Mouse (Mus musculus) cerebellum, postnatal 36 days (tissue): Measurements from ENCODE around the gene Sart1.
"Not testable (repeated sequence)": the region's sequence is repeated elsewhere in the genome, so short reads cannot be mapped to it uniquely, and the experiment has no call there.

Source experiments
- DNase-seq, 2 experiments: peaks; one replicate each; pipeline ENCODE4 v3.0.0; 2021 to 2022; ENCODE audit warnings: mixed read lengths in 2 of 2

Sart1 gene

DNA sequence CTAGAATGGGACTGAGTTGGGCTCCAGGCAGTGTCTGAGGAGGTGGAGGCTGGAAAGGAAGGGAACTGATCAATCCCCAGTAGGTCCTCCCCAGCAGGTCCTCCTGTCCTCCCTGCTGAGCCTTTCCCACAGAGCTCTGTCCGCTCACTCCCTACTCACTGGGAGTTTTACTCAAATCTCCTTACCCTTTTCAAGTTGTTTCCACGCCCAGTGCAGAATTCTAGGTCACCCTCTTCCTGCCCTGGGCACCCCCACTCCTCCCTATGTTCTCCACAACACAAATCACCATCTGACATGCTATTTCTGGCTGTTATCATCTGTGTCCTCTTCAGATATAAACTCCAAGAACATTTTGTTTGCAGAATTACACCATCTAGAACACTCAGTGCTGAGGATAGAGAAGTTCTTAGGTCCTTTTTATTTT, 26.0 kb upstream of the Sart1 start:
- no peak for DNase-seq

- DNase-seq: no peak
These were observed 25.3 kb upstream of the Sart1 start for GRCm38 (mm10) chr19:5413840-5414239.

GRCm38 (mm10) chr19:5411961-5412360, 23.5 kb upstream of the Sart1 start:
- DNase-seq: no peak

DNA sequence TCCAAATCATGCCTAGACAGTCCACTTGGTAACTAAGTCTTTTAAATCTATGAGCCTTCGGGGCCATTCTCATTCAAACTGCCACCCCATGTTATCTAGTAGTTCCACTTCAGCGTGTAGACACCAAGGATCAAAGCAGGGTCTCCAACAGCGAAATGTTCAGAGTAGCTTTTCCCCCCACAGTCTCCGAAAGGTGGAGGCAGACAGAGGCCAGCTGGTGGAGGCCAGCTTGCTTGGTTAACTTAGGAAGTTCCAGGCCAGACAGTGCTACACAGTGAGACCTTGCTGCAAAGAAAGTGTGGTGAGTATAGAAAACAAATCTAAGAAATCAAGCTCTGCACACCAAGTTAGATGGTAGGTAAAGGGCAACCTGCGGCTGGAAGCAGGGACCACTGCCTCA, 22.1 kb upstream of the Sart1 start:
- DNase-seq: no peak

GRCm38 (mm10) chr19:5409068-5409467, 20.6 kb upstream of the Sart1 start:
- no peak for DNase-seq

DNA sequence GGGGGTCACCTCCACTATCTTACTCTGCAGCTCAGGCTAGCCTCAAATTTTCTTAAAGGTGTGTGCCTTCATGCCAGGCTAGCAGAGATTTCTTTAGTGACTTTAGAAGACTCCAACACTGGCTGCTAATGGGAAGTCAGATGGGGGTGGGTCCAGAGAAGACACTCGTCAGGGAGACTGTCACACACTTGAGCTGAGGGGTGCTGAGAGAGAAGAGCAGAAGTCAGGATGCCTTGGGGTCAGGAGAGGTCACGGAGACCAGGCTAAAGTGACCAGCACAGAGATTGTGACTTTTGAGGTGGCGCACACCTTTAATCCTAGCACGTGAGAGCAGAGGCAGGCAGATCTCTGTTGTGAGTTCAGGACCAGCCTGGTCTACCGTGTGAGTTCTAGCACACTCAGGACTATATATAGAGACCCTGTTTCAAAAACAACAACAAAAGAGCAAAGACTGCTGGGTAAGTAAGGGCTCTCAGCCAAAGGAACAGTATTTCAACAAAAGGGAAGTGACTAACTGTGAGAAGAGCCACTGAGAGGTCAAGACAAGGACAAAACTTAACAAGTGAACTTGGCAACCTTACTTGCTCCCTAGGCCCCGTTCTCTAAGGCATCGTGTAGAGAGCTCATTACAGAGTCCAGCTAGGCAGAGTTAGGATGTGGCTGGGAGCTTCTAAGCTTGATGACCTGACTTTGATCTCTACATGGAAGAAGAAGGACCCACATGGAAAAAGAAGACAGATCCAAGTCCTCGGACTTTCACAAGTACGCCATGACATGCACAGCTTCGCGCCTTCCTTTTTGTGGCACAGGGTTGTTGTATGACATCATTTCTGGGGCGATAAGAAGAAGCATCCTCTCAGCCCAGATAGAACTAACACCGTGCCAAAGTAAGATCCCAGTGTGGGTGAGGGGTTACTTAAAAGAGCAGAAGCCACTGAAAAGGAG, 19.8 kb upstream of the Sart1 start:
- no peak for DNase-seq

- DNase-seq: peak; percentile 70 to 71
These were observed 18.6 kb upstream of the Sart1 start for GRCm38 (mm10) chr19:5407133-5407532.

GRCm38 (mm10) chr19:5406531-5407126, 18.1 kb upstream of the Sart1 start:
- DNase-seq: peak; percentile 56 to 57

- DNase-seq: no peak
These were observed 17.4 kb upstream of the Sart1 start for GRCm38 (mm10) chr19:5405924-5406323.

GRCm38 (mm10) chr19:5402293-5402692, 13.8 kb upstream of the Sart1 start, which contains the start of gene Tsga10ip:
Tsga10ip (minus strand) TSS chr19:5402526.
- DNase-seq: no peak

DNA sequence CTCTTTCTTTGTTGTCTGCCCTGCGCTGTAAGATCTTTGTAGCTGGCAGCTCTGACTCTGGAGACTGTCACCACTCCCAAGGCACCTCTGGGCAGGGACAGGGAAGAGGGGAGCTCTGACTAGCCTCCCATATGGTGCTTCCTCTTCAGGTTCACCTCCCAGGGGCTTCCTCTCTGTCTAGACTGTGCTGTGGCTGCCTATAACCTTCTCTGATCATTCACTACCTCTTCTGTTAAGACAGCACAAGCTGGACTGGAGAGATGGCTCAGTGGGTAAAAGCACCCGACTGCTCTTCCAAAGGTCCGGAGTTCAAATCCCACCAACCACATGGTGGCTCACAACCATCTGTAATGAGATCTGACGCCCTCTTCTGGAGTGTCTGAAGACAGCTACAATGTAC, 12.6 kb upstream of the Sart1 start:
- not testable (repeated sequence) for DNase-seq

GRCm38 (mm10) chr19:5395371-5395770, 6.9 kb upstream of the Sart1 start:
- DNase-seq: no peak

DNA sequence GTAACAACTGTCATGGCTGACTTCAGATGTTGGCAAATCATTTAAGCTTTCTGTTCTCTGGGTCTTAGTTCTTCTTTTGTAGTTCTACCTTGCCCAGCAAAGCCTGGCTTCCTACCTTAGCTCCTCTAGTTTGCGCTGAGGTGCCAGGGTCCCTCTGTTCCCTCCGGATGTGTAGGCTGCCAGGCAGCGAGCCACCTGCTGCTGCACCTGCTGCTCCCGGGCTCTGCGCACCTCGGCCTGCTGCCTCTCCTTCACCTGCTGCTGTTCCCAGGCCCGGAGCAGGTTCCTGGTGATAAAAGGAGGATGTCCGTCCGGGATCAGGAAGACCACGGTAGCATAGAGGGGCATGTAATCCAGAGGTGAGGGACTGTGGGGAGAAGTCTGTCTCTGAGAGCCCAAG, 5.7 kb upstream of the Sart1 start:
- DNase-seq: peak; percentile 54 to 70

GRCm38 (mm10) chr19:5392892-5393291, 4.4 kb upstream of the Sart1 start:
- peak; percentile 82 for DNase-seq

- DNase-seq: no peak
These were observed 1.9 kb upstream of the Sart1 start for GRCm38 (mm10) chr19:5390416-5390815.

- DNase-seq: no peak
These were observed 1.1 kb upstream of the Sart1 start for GRCm38 (mm10) chr19:5389647-5390046.

- peak in 1 of 2 experiments; percentile 33 for DNase-seq
These were observed 477 bp downstream of the Sart1 start for GRCm38 (mm10) chr19:5388011-5388441.

- DNase-seq: no peak
These were observed 3.8 kb downstream of the Sart1 start for GRCm38 (mm10) chr19:5384715-5385114.

DNA sequence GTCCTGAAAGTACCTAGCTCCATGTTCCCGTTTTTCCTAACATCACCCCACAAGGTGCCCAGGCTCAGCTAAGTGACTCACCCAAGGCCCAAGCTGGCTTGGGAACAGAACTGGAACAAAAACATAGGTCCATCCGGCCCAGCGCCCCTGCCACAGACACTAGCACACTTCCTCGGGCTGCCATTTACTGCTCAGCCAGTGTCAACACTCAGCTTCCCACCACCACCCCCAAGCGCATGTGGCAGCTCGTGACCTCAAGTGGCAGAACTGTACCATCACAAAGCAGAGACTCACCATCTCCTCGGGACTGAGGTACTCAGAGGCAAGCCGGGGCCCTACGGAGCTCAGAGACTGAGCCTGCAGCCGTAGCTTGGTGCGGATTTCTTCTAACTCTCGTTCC, 5.2 kb downstream of the Sart1 start:
- DNase-seq: no peak

DNA sequence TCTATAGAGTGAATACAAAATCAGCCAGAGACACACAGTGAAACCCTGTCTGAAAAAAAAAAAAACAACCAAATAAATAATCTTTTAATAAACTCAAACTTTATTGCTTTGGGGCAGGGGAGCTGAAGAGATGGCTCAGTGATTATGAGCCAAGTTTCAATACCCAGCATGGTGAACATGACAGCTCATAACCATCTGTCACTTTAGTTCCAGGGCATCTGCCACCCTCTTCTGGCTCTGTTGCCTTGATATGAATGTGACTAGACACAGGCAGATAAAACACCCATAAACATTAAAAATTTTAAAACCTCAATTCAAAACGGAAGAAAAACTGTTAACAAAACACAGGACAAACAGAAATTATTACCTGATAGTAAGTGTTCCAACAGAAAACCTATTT, 11.1 kb downstream of the Sart1 start:
- DNase-seq: peak in 1 of 2 experiments; percentile 35

DNA sequence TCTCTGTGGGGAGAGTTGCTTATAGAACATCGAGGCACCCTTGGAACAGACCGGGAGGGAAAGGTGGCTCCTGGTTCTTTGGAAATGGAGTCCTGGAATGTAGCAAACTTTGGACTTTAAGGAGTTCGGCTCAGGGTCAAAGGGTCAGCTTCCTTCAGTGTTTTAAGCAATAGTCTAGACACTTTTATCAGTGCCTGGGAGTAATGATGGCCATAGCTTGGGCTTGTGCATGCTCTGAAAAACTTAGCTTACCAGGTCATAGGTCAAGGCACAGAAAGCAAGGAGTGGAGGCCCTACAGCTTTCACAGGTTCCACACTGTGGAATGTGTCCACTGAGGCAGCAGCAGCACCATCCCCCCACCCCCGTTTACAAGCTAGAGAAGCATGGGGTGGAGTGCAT, 13.8 kb downstream of the Sart1 start:
- no peak for DNase-seq

DNA sequence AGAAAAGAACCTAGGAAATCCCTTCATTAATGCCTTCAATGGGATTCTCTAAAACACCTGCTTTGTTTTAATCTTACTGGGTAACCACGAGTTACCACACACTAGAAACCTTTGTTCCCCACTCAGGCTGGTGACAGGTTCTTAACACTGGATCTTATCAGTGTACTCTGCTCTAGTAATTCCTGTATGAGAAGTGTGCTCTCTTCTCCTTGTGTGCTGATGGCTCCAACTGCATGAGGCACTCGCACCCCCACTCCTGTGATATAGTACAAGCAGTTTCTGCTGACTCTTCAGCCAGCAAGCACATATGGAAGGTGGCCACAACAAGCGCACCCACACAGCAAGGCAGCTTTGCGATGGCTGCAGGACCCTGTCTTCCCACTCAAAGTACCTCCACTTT, 14.3 kb downstream of the Sart1 start:
- DNase-seq: no peak

DNA sequence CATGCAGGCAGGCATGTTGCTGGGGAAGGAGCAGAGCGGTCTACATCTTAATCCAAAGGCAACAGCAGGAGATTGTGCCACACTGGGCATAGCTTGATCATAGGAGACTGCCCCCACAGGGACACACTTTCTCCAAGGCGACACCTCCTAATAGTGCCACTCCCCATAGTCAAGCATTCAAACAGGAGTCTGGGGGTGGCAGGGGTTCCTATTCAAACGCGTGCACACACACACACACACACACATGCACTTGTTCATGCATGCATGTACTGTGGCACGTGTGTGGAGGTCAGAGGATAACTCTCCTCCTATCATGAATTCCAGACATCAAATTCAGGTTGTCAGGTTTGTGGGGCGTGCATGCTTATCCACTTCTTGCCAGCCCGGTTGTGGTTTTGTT, 15.8 kb downstream of the Sart1 start:
- DNase-seq: no peak

DNA sequence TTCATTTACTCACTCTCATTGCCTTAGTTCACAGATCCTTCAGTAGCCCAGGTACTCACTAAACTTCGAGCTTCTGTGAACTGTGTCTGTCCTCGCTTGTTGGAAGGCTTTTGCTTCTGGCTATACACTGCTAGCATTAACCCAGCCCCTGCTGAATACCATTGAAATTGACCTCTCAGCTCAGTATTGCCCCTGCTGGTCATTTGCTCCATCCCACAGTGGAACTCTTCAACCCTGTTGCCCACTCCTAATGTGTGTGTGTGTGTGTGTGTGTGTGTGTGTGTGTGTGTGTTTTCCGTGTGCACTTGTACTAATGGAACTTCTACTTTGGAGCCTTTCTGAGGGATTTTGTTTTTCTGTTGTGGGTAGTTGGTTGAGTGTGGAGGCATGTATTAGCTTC, 17.6 kb downstream of the Sart1 start:
- no peak for DNase-seq
